Mouse (Mus musculus): Measurements from ENCODE around the gene Slf2.
A peak's percentile ranks its signal among the peaks of the same experiment; 100 is the strongest.

Slf2 gene

GRCm38 (mm10) chr19:44930744-44931453 is at the start of gene Slf2:
TSS of gene Slf2 (plus strand) at chr19:44931151.
- peak; percentile 99 for DNase-seq

- no peak for DNase-seq
Measured at GRCm38 (mm10) chr19:44882552-44883024, 48.4 kb upstream of the Slf2 start.

GRCm38 (mm10) chr19:44884331-44884730 is 46.6 kb upstream of the Slf2 start:
- DNase-seq = no peak

- DNase-seq = no peak
Measured at GRCm38 (mm10) chr19:44886475-44886874, 44.5 kb upstream of the Slf2 start.

GRCm38 (mm10) chr19:44887679-44888235 is 43.2 kb upstream of the Slf2 start:
- peak; percentile 51 for DNase-seq

- no peak for DNase-seq
Measured at GRCm38 (mm10) chr19:44889548-44889947, 41.4 kb upstream of the Slf2 start.

- no peak for DNase-seq
Measured at GRCm38 (mm10) chr19:44891446-44891845, 39.5 kb upstream of the Slf2 start.

- no peak for DNase-seq
Measured at GRCm38 (mm10) chr19:44893231-44893871, 37.6 kb upstream of the Slf2 start.

- DNase-seq = peak; percentile 37
Measured at GRCm38 (mm10) chr19:44895245-44895644, 35.7 kb upstream of the Slf2 start.

GRCm38 (mm10) chr19:44896450-44896849 is 34.5 kb upstream of the Slf2 start:
- DNase-seq = no peak

- DNase-seq = no peak
Measured at GRCm38 (mm10) chr19:44897521-44897920, 33.4 kb upstream of the Slf2 start.

- no peak for DNase-seq
Measured at GRCm38 (mm10) chr19:44898646-44899045, 32.3 kb upstream of the Slf2 start.

GRCm38 (mm10) chr19:44899104-44899793 is 31.7 kb upstream of the Slf2 start:
- DNase-seq = no peak

- DNase-seq = no peak
Measured at GRCm38 (mm10) chr19:44899947-44900773, 30.8 kb upstream of the Slf2 start.

GRCm38 (mm10) chr19:44901047-44901446 is 29.9 kb upstream of the Slf2 start:
- DNase-seq = no peak

GRCm38 (mm10) chr19:44902324-44902723 is 28.6 kb upstream of the Slf2 start:
- no peak for DNase-seq

GRCm38 (mm10) chr19:44903343-44904000 is 27.5 kb upstream of the Slf2 start:
- DNase-seq = no peak

GRCm38 (mm10) chr19:44904141-44904720 is 26.7 kb upstream of the Slf2 start:
- DNase-seq = no peak

GRCm38 (mm10) chr19:44905316-44905715 is 25.6 kb upstream of the Slf2 start:
- no peak for DNase-seq

- DNase-seq = peak; percentile 46
Measured at GRCm38 (mm10) chr19:44907851-44908690, 22.9 kb upstream of the Slf2 start.

Data from layer of hippocampus, adult 9-11 months (tissue).